Mouse (Mus musculus): Measurements from ENCODE around the gene Zfp69. TPM values are rescaled to one million over a fixed set of nuclear protein-coding genes. Genes with fewer than 3 reads are reported as not detected.

The Zfp69 gene
- total and polyA plus RNA-seq, 3 experiments: 2.0 to 4.3 TPM; not detected in 1

GRCm38 (mm10) chr4:120888884-120889283 lies 62.6 kb downstream of the Zfp69 start:
- TF ChIP-seq NELFE (IDR thresholded peaks at IDR 0.05; ENCODE audit: low read depth, low read length): no peak
- TF ChIP-seq MYC (IDR thresholded peaks at IDR 0.05; ENCODE audit: low read depth, low read length): no peak
- no peak for TF ChIP-seq SIN3A (IDR thresholded peaks at IDR 0.05; ENCODE audit: low read length)
- no peak for TF ChIP-seq E2F4 (IDR thresholded peaks at IDR 0.05; ENCODE audit: borderline replicate concordance, low read depth, low read length)
- TF ChIP-seq MEF2A (IDR thresholded peaks at IDR 0.05; ENCODE audit: extremely low read depth, insufficient replicate concordance, low read depth, low read length, poor library complexity, severe bottlenecking): no peak
- no peak for TF ChIP-seq ETS1 (IDR thresholded peaks at IDR 0.05; ENCODE audit: low read depth, low read length)
- TF ChIP-seq JUND (IDR thresholded peaks at IDR 0.05; ENCODE audit: low read depth, low read length): no peak
- TF ChIP-seq GATA1 (IDR thresholded peaks at IDR 0.05; ENCODE audit: low read depth, low read length): no peak
- TF ChIP-seq USF2 (IDR thresholded peaks at IDR 0.05; ENCODE audit: borderline replicate concordance in 1 of 2, insufficient read depth in 1 of 2, low read depth in 1 of 2, low read length in 2 of 2): no peak
- no peak for TF ChIP-seq USF1 (IDR thresholded peaks at IDR 0.05; ENCODE audit: low read depth, low read length)
- no peak for TF ChIP-seq KAT2A (conservative IDR thresholded peaks at IDR 0.05; ENCODE audit: low read depth, low read length)
- TF ChIP-seq CHD2 (IDR thresholded peaks at IDR 0.05; ENCODE audit: low read length): no peak
- TF ChIP-seq MYB (IDR thresholded peaks at IDR 0.05; ENCODE audit: low read depth, low read length): no peak
- TF ChIP-seq RCOR1 (IDR thresholded peaks at IDR 0.05; ENCODE audit: low read depth, low read length): no peak
- TF ChIP-seq ZMIZ1 (IDR thresholded peaks at IDR 0.05; ENCODE audit: low read depth, low read length): no peak
- no peak for TF ChIP-seq TAL1 (IDR thresholded peaks at IDR 0.05; ENCODE audit: low read length)
- TF ChIP-seq UBTF (IDR thresholded peaks at IDR 0.05; ENCODE audit: borderline replicate concordance, insufficient read depth, low read depth, low read length): no peak
- H3K36me3 ChIP-seq (ENCODE audit: control insufficient read depth in 1 of 2, insufficient read depth in 2 of 2, low read length in 2 of 2): no peaks in the 10 kb centered on the region
- H3K9ac ChIP-seq (ENCODE audit: control insufficient read depth, low read depth, low read length, poor library complexity, severe bottlenecking): no peak overlapping the region
- peaks cover 0 to 8% of the 10 kb centered on the region in 2 experiments; a peak in 2 of 4 replicates for H3K27me3 ChIP-seq (ENCODE audit: control insufficient read depth in 1 of 2, insufficient read depth in 2 of 2, low read length in 2 of 2)
- no peaks in the 10 kb centered on the region for H3K79me2 ChIP-seq (ENCODE audit: control insufficient read depth, insufficient read depth, low read length, poor library complexity)
- no peak overlapping the region for H3K4me3 ChIP-seq (ENCODE audit: control insufficient read depth in 1 of 2, insufficient read depth in 1 of 2, low read depth in 2 of 2, low read length in 2 of 2)
- H3K9me3 ChIP-seq (replicated peaks; ENCODE audit: insufficient read depth, low read length): no peaks in the 10 kb centered on the region
- no peak for DNase-seq (ENCODE audit: low read depth, low spot score)
- no peaks in the 10 kb centered on the region for H3K4me1 ChIP-seq (ENCODE audit: control insufficient read depth in 1 of 2, insufficient read depth in 2 of 2, low read length in 2 of 2)
- H3K27ac ChIP-seq (ENCODE audit: control insufficient read depth, low read depth, low read length): no peak overlapping the region

- no peak overlapping the region for H3K27ac ChIP-seq (ENCODE audit: control insufficient read depth, low read depth, low read length)
- no peaks in the 10 kb centered on the region for H3K36me3 ChIP-seq (ENCODE audit: control insufficient read depth in 1 of 2, insufficient read depth in 2 of 2, low read length in 2 of 2)
- peak; percentile 56 for DNase-seq (ENCODE audit: low read depth, low spot score)
- peaks cover 0 to 8% of the 10 kb centered on the region in 2 experiments; a peak in 2 of 4 replicates for H3K27me3 ChIP-seq (ENCODE audit: control insufficient read depth in 1 of 2, insufficient read depth in 2 of 2, low read length in 2 of 2)
- no peak overlapping the region for H3K4me3 ChIP-seq (ENCODE audit: control insufficient read depth in 1 of 2, insufficient read depth in 1 of 2, low read depth in 2 of 2, low read length in 2 of 2)
- no peaks in the 10 kb centered on the region for H3K9me3 ChIP-seq (replicated peaks; ENCODE audit: insufficient read depth, low read length)
- no peaks in the 10 kb centered on the region for H3K79me2 ChIP-seq (ENCODE audit: control insufficient read depth, insufficient read depth, low read length, poor library complexity)
- TF ChIP-seq JUND (IDR thresholded peaks at IDR 0.05; ENCODE audit: low read depth, low read length) (no peak), CHD2 (IDR thresholded peaks at IDR 0.05; ENCODE audit: low read length) (no peak), RAD21 (IDR thresholded peaks at IDR 0.05; ENCODE audit: low read depth, low read length) (peak; percentile 88), SMC3 (IDR thresholded peaks at IDR 0.05; ENCODE audit: low read depth, low read length) (peak; percentile 86), CTCF (IDR thresholded peaks at IDR 0.05 in 2 of 3, conservative IDR thresholded peaks at IDR 0.05 in 1 of 3; ENCODE audit: control insufficient read depth in 1 of 3, insufficient read depth in 1 of 3, low read depth in 2 of 3, low read length in 3 of 3, poor library complexity in 1 of 3, severe bottlenecking in 1 of 3) (peak; percentile 47 to 89 (median 54)), ZC3H11A (IDR thresholded peaks at IDR 0.05; ENCODE audit: low read depth, low read length) (peak; percentile 73)
- H3K9ac ChIP-seq (ENCODE audit: control insufficient read depth, low read depth, low read length, poor library complexity, severe bottlenecking): no peak overlapping the region
- H3K4me1 ChIP-seq (ENCODE audit: control insufficient read depth in 1 of 2, insufficient read depth in 2 of 2, low read length in 2 of 2): no peaks in the 10 kb centered on the region
These were observed 64.0 kb downstream of the Zfp69 start for GRCm38 (mm10) chr4:120887381-120888112.

Data from MEL (cell line).